ENCODE assay signal across 11 mouse cellular contexts in the genomic region with DNA sequence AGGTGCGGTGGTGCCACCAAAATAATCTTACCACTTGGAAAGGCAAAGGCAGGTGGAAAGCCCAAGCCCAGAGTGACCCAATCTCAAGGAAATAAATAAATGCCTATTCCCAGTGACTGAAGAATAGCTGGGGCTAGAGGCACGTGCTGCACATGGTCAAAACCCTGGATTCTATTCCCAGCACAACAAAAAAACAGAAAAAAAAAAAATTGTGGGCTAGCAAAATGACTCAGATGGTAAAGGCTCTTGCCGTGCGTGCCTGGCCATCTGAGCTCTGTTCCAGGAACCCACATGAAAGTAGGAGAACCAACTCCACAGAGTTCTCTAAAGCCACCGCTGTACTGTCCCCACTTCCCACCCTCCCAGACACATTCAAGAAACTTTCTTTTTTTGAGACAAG. TPM values are rescaled to one million over a fixed set of nuclear protein-coding genes. Genes with fewer than 3 reads are reported as not detected.
DNase-seq lines count a peak whose midpoint lies in the region; ATAC-seq and TF ChIP-seq lines count a peak whose summit lies in the region.
"Had no signal": no experiment of that assay in that cellular context is flagged by ENCODE, and none has a peak within 500 bp of the region (broad histone marks: within the 10 kb centered on the region; RNA-seq: fewer than 3 reads in every experiment).

No protein-coding gene starts in this region.

- 79% methylated on average over 5 of the region's 5 CpGs for WGBS in heart, embryonic 10.5 days
- 58% methylated on average over 5 of the region's 5 CpGs for WGBS in forebrain, embryonic 16.5 days
- 65% methylated on average over 5 of the region's 5 CpGs for WGBS in liver, embryonic 14.5 days (ENCODE audit: insufficient replicate concordance)

- peak overlapping the region; percentile 81 for H3K4me3 ChIP-seq in heart, embryonic 10.5 days
- H3K4me3 ChIP-seq in forebrain, embryonic 16.5 days (replicated peaks; ENCODE audit: low read length), result no peak overlapping the region; the same call in 1 of the 2 replicates
- peak overlapping the region in 1 of 2 experiments; percentile 79; a peak in 3 of 4 replicates for H3K4me3 ChIP-seq in liver, embryonic 14.5 days (ENCODE audit: insufficient read depth in 1 of 2, low read depth in 2 of 2, low read length in 2 of 2)

- H3K36me3 ChIP-seq in heart, embryonic 10.5 days, result no peaks in the 10 kb centered on the region
- no peaks in the 10 kb centered on the region for H3K36me3 ChIP-seq in forebrain, embryonic 16.5 days (ENCODE audit: control insufficient read depth, insufficient read depth)
- H3K36me3 ChIP-seq in liver, embryonic 14.5 days (replicated peaks; ENCODE audit: control insufficient read depth, insufficient read depth, low read depth), result no peaks in the 10 kb centered on the region

- H3K9me3 ChIP-seq in heart, embryonic 10.5 days, result no peaks in the 10 kb centered on the region
- H3K9me3 ChIP-seq in forebrain, embryonic 16.5 days (ENCODE audit: control insufficient read depth, low read length), result no peaks in the 10 kb centered on the region
- H3K9me3 ChIP-seq in liver, embryonic 14.5 days (ENCODE audit: control insufficient read depth, low read length), result no peaks in the 10 kb centered on the region

- H3K4me2 ChIP-seq in forebrain, embryonic 16.5 days (ENCODE audit: low read length), result peak overlapping the region; percentile 74
- peak overlapping the region; percentile 88 for H3K4me2 ChIP-seq in liver, embryonic 14.5 days (ENCODE audit: low read depth)

- no peak for TF ChIP-seq EP300 in liver, embryonic 14.5 days (IDR thresholded peaks at IDR 0.05; ENCODE audit: low read depth)

- peaks cover 21% of the 10 kb centered on the region for H3K4me1 ChIP-seq in heart, embryonic 10.5 days
- H3K4me1 ChIP-seq in forebrain, embryonic 16.5 days (replicated peaks; ENCODE audit: control insufficient read depth, insufficient read depth, low read length), result peaks cover 11% of the 10 kb centered on the region
- peaks cover 12 to 17% of the 10 kb centered on the region in 2 experiments for H3K4me1 ChIP-seq in liver, embryonic 14.5 days (replicated peaks; ENCODE audit: control insufficient read depth in 2 of 2, insufficient read depth in 2 of 2, low read length in 1 of 2)

- DNase-seq in heart, embryonic 10.5 days (ENCODE audit: low spot score), result no peak
- no peak for DNase-seq in heart, postnatal 4 days
- peak; percentile 63 for DNase-seq in 416B (ENCODE audit: low read depth)
- DNase-seq in liver, embryonic 14.5 days (ENCODE audit: low read depth in 3 of 3, low spot score in 3 of 3), result no peak
- no peak for DNase-seq in T-cell, adult 2 months (ENCODE audit: low spot score)
- DNase-seq in layer of hippocampus, postnatal 36 days, result no peak
- no peak for DNase-seq in ovary, postnatal 10 days (ENCODE audit: low spot score)
- DNase-seq: adrenal gland, postnatal 36 days; embryo, embryonic 11 days; kidney, postnatal 25 days had no signal

- TF ChIP-seq CTCF in liver, embryonic 14.5 days (IDR thresholded peaks at IDR 0.05; ENCODE audit: low read depth), result no peak

- ATAC-seq in forebrain, embryonic 16.5 days, result no peak
- no peak for ATAC-seq in liver, embryonic 14.5 days (ENCODE audit: insufficient read depth)

- H3K27me3 ChIP-seq in heart, embryonic 10.5 days (ENCODE audit: insufficient read depth, poor library complexity, severe bottlenecking), result no peaks in the 10 kb centered on the region
- H3K27me3 ChIP-seq in forebrain, embryonic 16.5 days (replicated peaks; ENCODE audit: control insufficient read depth, insufficient read depth, low read length), result no peaks in the 10 kb centered on the region
- no peaks in the 10 kb centered on the region for H3K27me3 ChIP-seq in liver, embryonic 14.5 days (ENCODE audit: control insufficient read depth, insufficient read depth, low read length)

- no peak overlapping the region for H3K9ac ChIP-seq in forebrain, embryonic 16.5 days (replicated peaks; ENCODE audit: low read depth, low read length)
- H3K9ac ChIP-seq in liver, embryonic 14.5 days (replicated peaks), result peak overlapping the region; percentile 89

- H3K27ac ChIP-seq in heart, embryonic 10.5 days, result no peak overlapping the region
- H3K27ac ChIP-seq in forebrain, embryonic 16.5 days (ENCODE audit: low read length), result no peak overlapping the region
- H3K27ac ChIP-seq in liver, embryonic 14.5 days, result peak overlapping the region; percentile 10; the same call in 1 of the 2 replicates

RNA-seq across cellular contexts. Expression of a gene that starts 1.8 kb away (rescaled TPM):
- 19.2 and 22.3 TPM in 2 replicates for polyA plus RNA-seq in heart, embryonic 10.5 days (2016; fragmentation: Nextera tagmentation; extraction: Ambion mirVana)
- 10 to 100 TPM; 30.2 to 37.6 TPM for total RNA-seq in heart, postnatal 4 days (2021)
- polyA plus RNA-seq in forebrain, embryonic 16.5 days (2015; fragmentation: Nextera tagmentation; extraction: Ambion mirVana), result 9.7 and 11.6 TPM in 2 replicates
- 6.2 and 7.4 TPM in 2 replicates for polyA plus RNA-seq in liver, embryonic 14.5 days (2012; rRNA removed)
- polyA plus RNA-seq in liver, embryonic 14.5 days (2014; fragmentation: Nextera tagmentation; extraction: Ambion mirVana), result 10.9 and 14.0 TPM in 2 replicates
- total RNA-seq in layer of hippocampus, postnatal 36 days (2021), result 10 to 100 TPM in 1 of 2 experiments, 1 to 10 TPM in 1; 8.3 to 12.8 TPM

RNA-seq across cellular contexts. Expression of a gene that starts 43.2 kb away (rescaled TPM):
- 16.2 and 22.5 TPM in 2 replicates for polyA plus RNA-seq in heart, embryonic 10.5 days (2016; fragmentation: Nextera tagmentation; extraction: Ambion mirVana)
- 10 to 100 TPM; 10.3 to 11.0 TPM for total RNA-seq in heart, postnatal 4 days (2021)
- polyA plus RNA-seq in forebrain, embryonic 16.5 days (2015; fragmentation: Nextera tagmentation; extraction: Ambion mirVana), result 20.4 and 23.5 TPM in 2 replicates
- 4.0 and 4.3 TPM in 2 replicates for polyA plus RNA-seq in liver, embryonic 14.5 days (2012; rRNA removed)
- polyA plus RNA-seq in liver, embryonic 14.5 days (2014; fragmentation: Nextera tagmentation; extraction: Ambion mirVana), result 3.4 and 3.9 TPM in 2 replicates
- 10 to 100 TPM in 1 of 2 experiments, 1 to 10 TPM in 1; 8.8 to 10.4 TPM for total RNA-seq in layer of hippocampus, postnatal 36 days (2021)
